ENCODE assay signal across 8 mouse cellular contexts in the genomic region with DNA sequence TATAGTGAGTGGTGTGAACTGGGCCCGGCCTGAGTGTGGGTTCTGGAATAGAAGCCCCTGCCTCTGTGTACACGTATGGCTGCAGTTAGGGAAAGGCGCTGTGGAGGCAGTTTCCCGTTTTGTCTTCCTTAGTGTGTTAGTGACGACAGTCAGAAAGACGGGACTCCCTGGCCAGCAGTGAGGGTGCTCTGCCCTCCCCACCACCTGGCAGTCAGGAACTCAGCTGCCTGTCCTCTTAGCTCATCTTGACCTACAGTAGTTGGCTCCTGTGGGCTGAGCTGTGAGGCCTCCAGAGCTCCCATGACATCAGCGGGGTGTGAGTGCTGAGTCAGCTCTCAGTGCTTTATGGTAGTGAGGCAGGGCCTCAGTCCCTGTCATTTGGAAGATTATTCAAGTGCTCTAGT.
DNase-seq lines count a peak whose midpoint lies in the region; ATAC-seq and TF ChIP-seq lines count a peak whose summit lies in the region.

No protein-coding gene starts in this region.

- no peaks in the 10 kb centered on the region for H3K9me3 ChIP-seq in liver, embryonic 11.5 days (ENCODE audit: control insufficient read depth, low read length)

- no peak overlapping the region for H3K9ac ChIP-seq in liver, embryonic 11.5 days (ENCODE audit: low read depth, low read length)

- intact Hi-C loops in gastrocnemius, adult 2 months (cut with DNase I), result no loop called here

- peaks cover 7% of the 10 kb centered on the region; the same call in 1 of the 2 replicates for H3K4me1 ChIP-seq in liver, embryonic 11.5 days (replicated peaks; ENCODE audit: control insufficient read depth, insufficient read depth, low read length)

- H3K4me2 ChIP-seq in liver, embryonic 11.5 days, result no peak overlapping the region

- WGBS in liver, embryonic 11.5 days, result 51% methylated on average over 7 of the region's 7 CpGs

- ATAC-seq in erythroid progenitor cell, adult 5-6 weeks (replicated peaks; ENCODE audit: low FRiP score, poor library complexity, severe bottlenecking), result 0 out of 2 replicates have a peak, but pooled peaks have one; percentile 42
- peak; percentile 85 for ATAC-seq in liver, embryonic 11.5 days (replicated peaks; ENCODE audit: low FRiP score)
- no peak for ATAC-seq in CD4-positive, CD25-positive, alpha-beta regulatory T cell, adult 4 months

- no peak for TF ChIP-seq CTCF in gastrocnemius, adult 2 months (IDR thresholded peaks at IDR 0.05)

- H3K27ac ChIP-seq in gastrocnemius, adult 2 months, result peak overlapping the region; percentile 62
- H3K27ac ChIP-seq in liver, embryonic 11.5 days (ENCODE audit: low read depth, low read length), result no peak overlapping the region

- H3K4me3 ChIP-seq in gastrocnemius, adult 2 months, result peak overlapping the region; percentile 30
- H3K4me3 ChIP-seq in liver, embryonic 11.5 days (ENCODE audit: low read depth, low read length), result no peak overlapping the region

- peak; percentile 83 for DNase-seq in gastrocnemius, adult 2 months
- no peak for DNase-seq in gastrocnemius, postnatal 10 days
- DNase-seq in Muller cell, postnatal 12 days (ENCODE audit: inconsistent ontology term), result peak; percentile 67
- no peak for DNase-seq in liver, embryonic 11.5 days (ENCODE audit: low spot score)
- no peak for DNase-seq in B cell, adult 2 months
- DNase-seq in thymus, postnatal 14 days, result no peak

- H3K36me3 ChIP-seq in liver, embryonic 11.5 days (ENCODE audit: control insufficient read depth, insufficient read depth, low read length), result no peaks in the 10 kb centered on the region

- no peaks in the 10 kb centered on the region for H3K27me3 ChIP-seq in liver, embryonic 11.5 days (replicated peaks; ENCODE audit: control insufficient read depth, insufficient read depth, low read length)

Comparison
In these comparisons a context has a peak if more than half of its experiments do, and no peak if none do; other contexts are left out.
1. DNase-seq: peak in gastrocnemius, adult 2 months (single experiment) and Muller cell, postnatal 12 days (single experiment); none in gastrocnemius, postnatal 10 days (single experiment), liver, embryonic 11.5 days (single experiment), B cell, adult 2 months (0 of 2) and thymus, postnatal 14 days (single experiment).